Mouse (Mus musculus) cerebellum, adult 2 months (tissue): ENCODE measurements at regions not wholly inside any gene's neighbourhood (a gene's known extent, or its start where the extent isn't known, plus 50 kb on each side); places are given as distances from the start of the nearest gene placed in this dataset.

ENCODE experiments used
- CTCF ChIP-seq: fragments of 200-500 bp; IDR thresholded peaks from 2 replicates; pipeline ENCODE4 v1.5.1; 2011; ENCODE audit warnings: low read depth, mild to moderate bottlenecking, control low read depth, low read length, moderate library complexity, borderline replicate concordance; ENCODE audit not compliant: insufficient read depth
- POLR2A ChIP-seq: fragments of 200-500 bp; IDR thresholded peaks from 2 replicates; pipeline ENCODE4 v1.6.1; 2011; ENCODE audit warnings: low read length, control low read depth, borderline replicate concordance; ENCODE audit not compliant: insufficient read depth

DNA sequence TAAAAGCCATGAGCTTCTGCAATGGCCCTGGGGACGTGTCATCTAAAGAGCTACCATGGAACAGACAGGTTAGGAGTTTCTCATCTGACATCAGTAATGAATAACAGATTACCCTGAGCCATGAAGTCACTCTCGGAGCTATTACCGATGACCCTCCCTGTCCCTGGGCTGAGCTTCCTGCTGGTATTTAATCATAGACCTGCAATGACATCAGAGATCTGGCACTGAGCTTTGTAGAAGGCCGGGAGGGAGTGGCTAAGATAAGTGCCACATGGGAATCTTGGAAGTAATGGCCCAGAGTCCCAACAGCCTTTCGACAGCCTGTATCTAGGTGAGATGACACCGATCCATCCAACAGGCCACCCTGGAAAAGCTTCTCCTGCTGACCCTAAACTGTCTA is 271.3 kb upstream of the Nfe2l3 start:
- TF ChIP-seq POLR2A (no peak), CTCF (no peak)
